Mouse (Mus musculus) limb, embryonic 13.5 days (tissue): ENCODE data around the gene Macrod1. TPM values are rescaled to one million over a fixed set of nuclear protein-coding genes. Genes with fewer than 3 reads are reported as not detected.

Experiments
- ATAC-seq: fragments of 200-750 bp; cut with Nextera tagmentation; 2 replicates; pipeline ENCODE4 v1.8.0; 2017; ENCODE audit warnings: low read depth, moderate number of reproducible peaks, moderate TSS enrichment; ENCODE audit not compliant: low FRiP score
- H3K27ac ChIP-seq: fragments of 300-500 bp; sonication (generic); 2 replicates; pipeline ENCODE4 v1.5.1; 2015; ENCODE audit warnings: inconsistent platforms, mild to moderate bottlenecking, moderate library complexity
- H3K27me3 ChIP-seq: fragments of 300-500 bp; sonication (generic); 2 replicates; pipeline ENCODE4 v1.6.1; 2015; ENCODE audit warnings: mild to moderate bottlenecking, inconsistent platforms
- H3K36me3 ChIP-seq: fragments of 300-500 bp; sonication (generic); 2 replicates; pipeline ENCODE4 v1.6.1; 2015; ENCODE audit warnings: inconsistent platforms, mild to moderate bottlenecking, moderate library complexity
- H3K4me1 ChIP-seq: fragments of 300-500 bp; sonication (generic); 2 replicates; pipeline ENCODE4 v1.6.1; 2015; ENCODE audit warnings: inconsistent platforms
- H3K4me2 ChIP-seq: fragments of 300-500 bp; sonication (generic); replicated peaks from 2 replicates; pipeline ENCODE4 v1.6.1; 2015; ENCODE audit warnings: inconsistent platforms, mild to moderate bottlenecking, moderate library complexity
- H3K4me3 ChIP-seq: fragments of 300-500 bp; sonication (generic); 2 replicates; pipeline ENCODE4 v1.5.1; 2015; ENCODE audit warnings: moderate library complexity, mild to moderate bottlenecking, inconsistent platforms
- H3K9ac ChIP-seq: fragments of 300-500 bp; sonication (generic); 2 replicates; pipeline ENCODE4 v1.6.1; 2015; ENCODE audit warnings: mild to moderate bottlenecking, inconsistent platforms
- H3K9me3 ChIP-seq: fragments of 300-500 bp; sonication (generic); 2 replicates; pipeline ENCODE4 v1.6.1; 2016; ENCODE audit warnings: inconsistent platforms
- WGBS: fragments of 180-500 bp; shearing (Covaris S2); methylation state at CpG from one replicate; pipeline ENCODE4 v1.1.7; 2015; 5-methylcytosine and 5-hydroxymethylcytosine counted together
- polyA plus RNA-seq: library from polyadenylated mRNA; unstranded; fragments of >200 nt; fragmentation: Nextera tagmentation; extraction: Ambion mirVana; gene quantifications from 2 replicates; pipeline ENCODE4 v1.2.1, GENCODE M21; 2015

Macrod1 gene
- polyA plus RNA-seq, 1 experiment from 2014 or later, result 13.3 TPM

- Histone ChIP-seq H3K4me1 (peaks cover 90% of the 10 kb centered on the region), H3K36me3 (no peaks in the 10 kb centered on the region), H3K9me3 (no peaks in the 10 kb centered on the region), H3K9ac (no peak overlapping the region), H3K27me3 (peaks cover 38% of the 10 kb centered on the region), H3K27ac (no peak overlapping the region), H3K4me3 (no peak overlapping the region), H3K4me2 (no peak overlapping the region)
- WGBS, result 79% methylated on average over 6 of the region's 6 CpGs
- no peak for ATAC-seq
These were observed 95.5 kb downstream of the Macrod1 start for GRCm38 (mm10) chr19:7151927-7152653.

- Histone ChIP-seq H3K9ac (no peak overlapping the region), H3K9me3 (no peaks in the 10 kb centered on the region), H3K4me2 (no peak overlapping the region), H3K4me1 (peaks cover 90% of the 10 kb centered on the region), H3K36me3 (no peaks in the 10 kb centered on the region), H3K27me3 (peaks cover 37% of the 10 kb centered on the region), H3K27ac (no peak overlapping the region; the same call in 1 of the 2 replicates), H3K4me3 (no peak overlapping the region)
- ATAC-seq, result peak; percentile 59
- WGBS, result 28% methylated on average over 7 of the region's 7 CpGs
These were observed 96.6 kb downstream of the Macrod1 start for GRCm38 (mm10) chr19:7153232-7153631.

GRCm38 (mm10) chr19:7155196-7155595, 98.6 kb downstream of the Macrod1 start:
- Histone ChIP-seq H3K4me3 (no peak overlapping the region), H3K36me3 (no peaks in the 10 kb centered on the region), H3K4me2 (no peak overlapping the region), H3K9ac (no peak overlapping the region), H3K4me1 (peaks cover 82% of the 10 kb centered on the region), H3K27ac (peak overlapping the region; percentile 61), H3K27me3 (peaks cover 37% of the 10 kb centered on the region), H3K9me3 (no peaks in the 10 kb centered on the region)
- ATAC-seq, result no peak
- WGBS, result 66% methylated on average over 6 of the region's 6 CpGs

GRCm38 (mm10) chr19:7157734-7158133, 101.1 kb downstream of the Macrod1 start:
- H3K4me1 ChIP-seq, result peaks cover 73% of the 10 kb centered on the region
- H3K27ac ChIP-seq, result no peak overlapping the region
- no peak overlapping the region for H3K4me2 ChIP-seq
- WGBS, result 44% methylated on average over 14 of the region's 14 CpGs
- H3K36me3 ChIP-seq, result no peaks in the 10 kb centered on the region
- no peak overlapping the region for H3K4me3 ChIP-seq
- H3K9ac ChIP-seq, result 0 out of 2 replicates have a peak overlapping the region, but pooled peaks have one; percentile 43
- H3K9me3 ChIP-seq, result no peaks in the 10 kb centered on the region
- peaks cover 54% of the 10 kb centered on the region for H3K27me3 ChIP-seq
- ATAC-seq, result no peak

GRCm38 (mm10) chr19:7160151-7160906, 103.7 kb downstream of the Macrod1 start:
- 9% methylated on average over 14 of the region's 14 CpGs for WGBS
- Histone ChIP-seq H3K27me3 (peaks cover 77% of the 10 kb centered on the region), H3K36me3 (no peaks in the 10 kb centered on the region), H3K9me3 (no peaks in the 10 kb centered on the region), H3K4me1 (peaks cover 72% of the 10 kb centered on the region), H3K9ac (peak overlapping the region; percentile 39), H3K27ac (no peak overlapping the region), H3K4me2 (peak overlapping the region; percentile 46), H3K4me3 (no peak overlapping the region)
- ATAC-seq, result peak; percentile 21; the same call in 1 of the 2 replicates

GRCm38 (mm10) chr19:7161064-7161463, 104.5 kb downstream of the Macrod1 start:
- no peak for ATAC-seq
- Histone ChIP-seq H3K9ac (no peak overlapping the region; the same call in 1 of the 2 replicates), H3K4me3 (no peak overlapping the region), H3K36me3 (no peaks in the 10 kb centered on the region), H3K4me1 (peaks cover 65% of the 10 kb centered on the region), H3K27me3 (peaks cover 79% of the 10 kb centered on the region), H3K27ac (no peak overlapping the region), H3K4me2 (no peak overlapping the region), H3K9me3 (no peaks in the 10 kb centered on the region)
- WGBS, result 71% methylated on average over 3 of the region's 3 CpGs

- Histone ChIP-seq H3K36me3 (no peaks in the 10 kb centered on the region), H3K9me3 (no peaks in the 10 kb centered on the region), H3K4me2 (peak overlapping the region; percentile 98), H3K4me1 (peaks cover 51% of the 10 kb centered on the region), H3K27me3 (peaks cover 87% of the 10 kb centered on the region), H3K27ac (no peak overlapping the region), H3K4me3 (peak overlapping the region; percentile 81), H3K9ac (peak overlapping the region; percentile 84)
- 2% methylated on average over 6 of the region's 6 CpGs for WGBS
- ATAC-seq, result no peak
These were observed 107.6 kb downstream of the Macrod1 start for GRCm38 (mm10) chr19:7164238-7164637.

- 0% methylated on average over 32 of the region's 35 CpGs for WGBS
- Histone ChIP-seq H3K9me3 (no peaks in the 10 kb centered on the region), H3K4me1 (peaks cover 44% of the 10 kb centered on the region), H3K9ac (peak overlapping the region; percentile 84), H3K36me3 (no peaks in the 10 kb centered on the region), H3K27me3 (peaks cover 83% of the 10 kb centered on the region), H3K4me2 (peak overlapping the region; percentile 98), H3K27ac (peak overlapping the region; percentile 58; the same call in 1 of the 2 replicates), H3K4me3 (peak overlapping the region; percentile 81)
- ATAC-seq, result peak; percentile 14; the same call in 1 of the 2 replicates
These were observed 108.3 kb downstream of the Macrod1 start for GRCm38 (mm10) chr19:7164820-7165323.

GRCm38 (mm10) chr19:7165509-7166199, 109.0 kb downstream of the Macrod1 start:
- Histone ChIP-seq H3K4me3 (peak overlapping the region; percentile 81), H3K4me2 (peak overlapping the region; percentile 98), H3K27me3 (peaks cover 79% of the 10 kb centered on the region), H3K36me3 (no peaks in the 10 kb centered on the region), H3K4me1 (peaks cover 37% of the 10 kb centered on the region), H3K9ac (peak overlapping the region; percentile 84), H3K27ac (no peak overlapping the region), H3K9me3 (no peaks in the 10 kb centered on the region)
- WGBS, result under 1% methylated on average over 43 of the region's 105 CpGs
- peak; percentile 12; the same call in 1 of the 2 replicates for ATAC-seq

- Histone ChIP-seq H3K4me3 (peak overlapping the region; percentile 81), H3K27ac (no peak overlapping the region), H3K4me1 (peaks cover 38% of the 10 kb centered on the region), H3K36me3 (no peaks in the 10 kb centered on the region), H3K27me3 (peaks cover 73% of the 10 kb centered on the region), H3K4me2 (peak overlapping the region; percentile 98), H3K9ac (peak overlapping the region; percentile 84), H3K9me3 (no peaks in the 10 kb centered on the region)
- ATAC-seq, result no peak
- 1% methylated on average over 15 of the region's 15 CpGs for WGBS
These were observed 109.6 kb downstream of the Macrod1 start for GRCm38 (mm10) chr19:7166200-7166711.

- ATAC-seq, result no peak
- Histone ChIP-seq H3K27ac (no peak overlapping the region), H3K27me3 (peaks cover 69% of the 10 kb centered on the region), H3K9me3 (no peaks in the 10 kb centered on the region), H3K4me2 (peak overlapping the region; percentile 98; the same call in 1 of the 2 replicates), H3K4me1 (peaks cover 43% of the 10 kb centered on the region), H3K4me3 (peak overlapping the region; percentile 81; the same call in 1 of the 2 replicates), H3K9ac (no peak overlapping the region), H3K36me3 (no peaks in the 10 kb centered on the region)
- 12% methylated on average over 6 of the region's 6 CpGs for WGBS
These were observed 110.2 kb downstream of the Macrod1 start for GRCm38 (mm10) chr19:7166767-7167166.
